Mouse (Mus musculus) neural tube, embryonic 15.5 days (tissue): Measurements from ENCODE around the gene Cenpe. TPM values are rescaled to one million over a fixed set of nuclear protein-coding genes. Genes with fewer than 3 reads are reported as not detected.

ENCODE experiments used
- ATAC-seq: fragments of 200-750 bp; cut with Nextera tagmentation; 2 replicates; pipeline ENCODE4 v1.8.0; 2017; ENCODE audit warnings: mild to moderate bottlenecking, moderate TSS enrichment, moderate library complexity; ENCODE audit not compliant: low FRiP score
- H3K27ac ChIP-seq: fragments of 300-500 bp; sonication (generic); replicated peaks from 2 replicates; pipeline ENCODE4 v1.5.1; 2015; ENCODE audit warnings: mild to moderate bottlenecking, inconsistent platforms
- H3K27me3 ChIP-seq: fragments of 300-500 bp; sonication (generic); replicated peaks from 2 replicates; pipeline ENCODE4 v1.6.1; 2015; ENCODE audit warnings: inconsistent platforms
- H3K36me3 ChIP-seq: fragments of 300-500 bp; sonication (generic); 2 replicates; pipeline ENCODE4 v1.6.1; 2015; ENCODE audit warnings: inconsistent platforms
- H3K4me1 ChIP-seq: fragments of 300-500 bp; sonication (generic); 2 replicates; pipeline ENCODE4 v1.6.1; 2015; ENCODE audit warnings: inconsistent platforms
- H3K4me2 ChIP-seq: fragments of 300-500 bp; sonication (generic); 2 replicates; pipeline ENCODE4 v1.6.1; 2015; ENCODE audit warnings: inconsistent platforms, mild to moderate bottlenecking, moderate library complexity
- H3K4me3 ChIP-seq: fragments of 300-500 bp; sonication (generic); replicated peaks from 2 replicates; pipeline ENCODE4 v1.5.1; 2015; ENCODE audit warnings: mild to moderate bottlenecking, inconsistent platforms
- H3K9ac ChIP-seq: fragments of 300-500 bp; sonication (generic); replicated peaks from 2 replicates; pipeline ENCODE4 v1.6.1; 2015; ENCODE audit warnings: mild to moderate bottlenecking, inconsistent platforms
- H3K9me3 ChIP-seq: fragments of 300-500 bp; sonication (generic); replicated peaks from 2 replicates; pipeline ENCODE4 v1.6.1; 2016; ENCODE audit warnings: inconsistent platforms
- WGBS: fragments of 180-500 bp; shearing (Covaris S2); methylation state at CpG from one replicate; pipeline ENCODE4 v1.1.7; 2015; ENCODE audit warnings: mixed read lengths; 5-methylcytosine and 5-hydroxymethylcytosine counted together
- polyA plus RNA-seq: library from polyadenylated mRNA; unstranded; fragments of >200 nt; fragmentation: Nextera tagmentation; extraction: Ambion mirVana; gene quantifications from 2 replicates; pipeline ENCODE4 v1.2.1, GENCODE M21; 2015

Gene Cenpe
- polyA plus RNA-seq, 1 experiment from 2014 or later = 2.9 TPM

DNA sequence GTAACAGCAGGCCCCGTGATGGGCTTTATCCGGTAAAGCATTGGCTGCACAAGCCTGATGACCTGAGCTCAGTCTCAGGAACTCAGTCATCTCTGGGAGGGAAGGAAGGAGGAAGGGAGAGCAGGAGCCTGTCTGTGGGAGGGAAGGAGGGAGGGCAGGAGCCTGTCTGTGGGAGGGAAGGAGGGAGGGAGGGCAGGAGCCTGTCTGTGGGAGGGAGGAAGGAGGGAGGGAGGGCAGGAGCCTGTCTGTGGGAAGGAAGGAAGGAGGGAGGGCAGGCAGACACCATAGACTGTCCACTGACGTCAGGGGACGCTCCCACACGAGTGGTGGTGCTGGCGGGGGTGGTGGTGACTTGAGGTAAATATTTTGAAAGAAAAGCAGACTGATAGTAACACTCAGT is 36.8 kb downstream of the Cenpe start:
- Histone ChIP-seq H3K27me3 (no peaks in the 10 kb centered on the region), H3K4me2 (no peak overlapping the region), H3K4me3 (no peak overlapping the region), H3K27ac (no peak overlapping the region), H3K9ac (no peak overlapping the region), H3K4me1 (no peaks in the 10 kb centered on the region), H3K36me3 (no peaks in the 10 kb centered on the region), H3K9me3 (no peaks in the 10 kb centered on the region)
- ATAC-seq = peak; percentile 81; the same call in 1 of the 2 replicates
- 84% methylated on average over 6 of the region's 6 CpGs for WGBS

DNA sequence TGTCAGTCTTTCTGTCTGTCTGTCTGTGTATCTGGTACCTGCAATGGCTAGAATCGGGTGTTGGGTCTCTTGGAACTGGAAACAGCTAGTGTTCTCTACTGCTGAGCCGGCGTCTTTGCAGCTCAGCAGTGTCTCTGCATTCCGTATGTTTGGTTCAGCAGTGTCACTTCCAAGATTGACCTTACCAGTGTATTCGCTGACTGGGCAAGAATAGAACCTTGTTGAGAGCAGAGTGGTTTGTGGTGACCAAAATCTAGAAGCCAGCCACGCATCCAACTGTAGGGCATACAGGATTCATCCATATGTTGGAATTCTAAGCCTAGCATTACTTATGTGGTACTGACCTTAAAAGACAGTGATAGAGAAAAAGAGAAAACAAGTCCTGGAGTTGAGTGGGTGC is 39.5 kb downstream of the Cenpe start:
- Histone ChIP-seq H3K4me2 (no peak overlapping the region), H3K36me3 (no peaks in the 10 kb centered on the region), H3K9me3 (no peaks in the 10 kb centered on the region), H3K4me3 (no peak overlapping the region), H3K27me3 (no peaks in the 10 kb centered on the region), H3K27ac (no peak overlapping the region), H3K4me1 (no peaks in the 10 kb centered on the region), H3K9ac (no peak overlapping the region)
- ATAC-seq = no peak
- WGBS = 91% methylated on average over 6 of the region's 6 CpGs

GRCm38 (mm10) chr3:135254784-135255183 is 42.4 kb downstream of the Cenpe start:
- Histone ChIP-seq H3K36me3 (no peaks in the 10 kb centered on the region), H3K4me2 (no peak overlapping the region), H3K4me1 (no peaks in the 10 kb centered on the region), H3K9me3 (no peaks in the 10 kb centered on the region), H3K4me3 (no peak overlapping the region), H3K9ac (no peak overlapping the region), H3K27ac (no peak overlapping the region), H3K27me3 (no peaks in the 10 kb centered on the region)
- ATAC-seq = no peak

DNA sequence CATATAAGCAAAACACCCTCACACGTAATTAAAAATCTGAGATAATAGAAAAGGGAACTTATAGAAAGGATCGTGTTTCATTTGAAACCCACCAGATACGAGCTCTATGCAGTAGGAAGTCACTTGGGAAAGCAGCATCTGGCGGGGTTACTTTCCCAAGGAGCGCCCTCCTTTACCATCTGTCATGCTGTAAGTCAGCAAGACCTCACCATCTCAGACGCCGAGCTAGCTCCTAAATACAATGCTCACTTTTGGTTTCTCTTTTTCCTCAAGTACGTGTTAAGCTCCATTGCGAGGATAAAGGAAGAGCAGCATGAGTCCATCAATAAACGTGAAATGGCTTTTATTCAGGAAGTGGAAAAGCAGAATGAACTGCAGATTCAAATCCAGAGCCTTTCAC is 46.6 kb downstream of the Cenpe start:
- Histone ChIP-seq H3K27ac (no peak overlapping the region), H3K4me1 (no peaks in the 10 kb centered on the region), H3K27me3 (no peaks in the 10 kb centered on the region), H3K36me3 (no peaks in the 10 kb centered on the region), H3K4me2 (no peak overlapping the region), H3K4me3 (no peak overlapping the region), H3K9ac (no peak overlapping the region), H3K9me3 (no peaks in the 10 kb centered on the region)
- no peak for ATAC-seq
- WGBS = 79% methylated on average over 10 of the region's 10 CpGs

- H3K36me3 ChIP-seq = no peaks in the 10 kb centered on the region
- WGBS = 78% methylated on average over 7 of the region's 7 CpGs
- no peak overlapping the region for H3K9ac ChIP-seq
Measured at GRCm38 (mm10) chr3:135260233-135260632, 47.9 kb downstream of the Cenpe start.

DNA sequence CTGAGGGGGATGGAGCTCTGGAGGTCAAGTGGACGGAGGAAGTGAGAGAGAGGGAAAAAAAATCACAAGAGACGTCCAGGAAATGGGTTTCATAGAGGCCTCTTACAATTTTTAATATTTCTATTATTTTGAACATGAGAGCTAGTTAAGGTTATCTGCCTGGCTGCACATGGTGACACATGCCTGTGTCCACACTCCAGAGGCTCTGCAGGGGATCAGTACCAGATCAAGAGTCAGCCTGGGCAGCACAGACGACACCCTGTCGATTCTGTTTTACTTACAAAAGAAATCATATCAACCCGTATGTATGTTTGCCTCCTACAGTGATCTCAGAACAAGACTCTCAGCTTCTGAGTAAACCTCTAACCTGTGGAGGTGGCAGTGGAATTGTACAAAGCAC is 56.3 kb downstream of the Cenpe start:
- Histone ChIP-seq H3K4me1 (no peaks in the 10 kb centered on the region), H3K27ac (no peak overlapping the region), H3K4me3 (no peak overlapping the region), H3K27me3 (no peaks in the 10 kb centered on the region), H3K4me2 (no peak overlapping the region), H3K36me3 (no peaks in the 10 kb centered on the region; the same call in 1 of the 2 replicates), H3K9ac (no peak overlapping the region), H3K9me3 (no peaks in the 10 kb centered on the region)
- WGBS = 84% methylated on average over 5 of the region's 5 CpGs
- no peak for ATAC-seq

More at GRCm38 (mm10) chr3:135260233-135260632, 47.9 kb downstream of the Cenpe start:
- no peak overlapping the region for H3K4me3 ChIP-seq
- H3K27me3 ChIP-seq = no peaks in the 10 kb centered on the region
- no peak for ATAC-seq
- H3K4me1 ChIP-seq = no peaks in the 10 kb centered on the region
- no peak overlapping the region for H3K4me2 ChIP-seq
- H3K27ac ChIP-seq = no peak overlapping the region
- H3K9me3 ChIP-seq = no peaks in the 10 kb centered on the region

DNA sequence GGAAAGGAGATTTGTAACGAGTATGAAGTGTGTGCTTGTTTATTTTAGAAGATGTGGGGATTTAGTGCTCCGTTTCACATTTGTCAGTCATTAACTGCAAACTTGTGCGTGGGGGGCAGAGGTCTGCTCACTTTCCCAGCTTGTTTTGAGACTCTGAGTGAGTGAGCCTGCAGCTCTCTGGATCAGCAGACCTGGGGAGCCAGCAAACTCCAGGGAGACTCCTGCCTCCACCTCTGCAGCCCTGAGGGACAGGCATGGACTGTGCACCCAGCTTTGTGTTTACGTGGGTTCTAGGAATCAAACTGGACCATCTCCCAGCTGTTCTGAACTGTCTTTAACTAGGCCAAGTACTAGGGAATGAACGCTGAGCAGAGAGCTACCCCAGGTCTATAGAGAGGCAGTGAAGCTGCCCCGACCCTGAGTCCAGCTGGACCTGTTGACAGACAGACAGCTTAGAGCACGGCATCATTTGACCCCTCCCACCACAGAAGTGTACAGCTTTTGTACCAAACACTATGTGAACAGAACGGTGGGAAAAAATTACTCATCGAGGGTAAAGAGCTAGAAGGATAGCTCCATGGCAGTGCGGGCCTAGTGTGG is 57.2 kb downstream of the Cenpe start:
- WGBS = 95% methylated on average over 10 of the region's 10 CpGs
- Histone ChIP-seq H3K4me2 (no peak overlapping the region), H3K9me3 (no peaks in the 10 kb centered on the region), H3K4me3 (no peak overlapping the region), H3K27me3 (no peaks in the 10 kb centered on the region), H3K36me3 (no peaks in the 10 kb centered on the region; the same call in 1 of the 2 replicates), H3K4me1 (no peaks in the 10 kb centered on the region), H3K27ac (no peak overlapping the region), H3K9ac (no peak overlapping the region)
- no peak for ATAC-seq

DNA sequence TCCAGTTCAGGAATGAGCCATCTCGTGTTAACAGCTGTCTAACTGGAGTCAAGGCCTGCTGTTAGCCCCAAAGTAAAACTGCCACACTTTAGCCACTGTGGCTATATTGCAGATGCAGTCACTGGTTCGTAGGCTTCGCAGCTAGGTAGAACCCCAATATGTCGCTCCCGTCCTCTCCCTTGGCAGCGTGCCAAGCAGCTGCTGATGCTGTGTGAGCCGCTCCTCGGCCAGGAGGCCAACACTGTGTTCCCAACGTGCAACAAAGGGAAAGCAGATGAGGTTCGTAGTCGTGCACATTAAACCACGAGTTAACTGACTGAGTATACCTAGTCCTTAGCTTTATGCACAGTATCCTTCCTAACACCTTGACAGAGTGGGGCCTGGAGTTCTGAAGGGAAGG is 60.3 kb downstream of the Cenpe start:
- WGBS = 69% methylated on average over 12 of the region's 12 CpGs
- Histone ChIP-seq H3K4me3 (no peak overlapping the region), H3K4me1 (no peaks in the 10 kb centered on the region), H3K27ac (no peak overlapping the region), H3K9ac (no peak overlapping the region), H3K27me3 (no peaks in the 10 kb centered on the region), H3K4me2 (no peak overlapping the region), H3K36me3 (no peaks in the 10 kb centered on the region), H3K9me3 (no peaks in the 10 kb centered on the region)
- no peak for ATAC-seq

DNA sequence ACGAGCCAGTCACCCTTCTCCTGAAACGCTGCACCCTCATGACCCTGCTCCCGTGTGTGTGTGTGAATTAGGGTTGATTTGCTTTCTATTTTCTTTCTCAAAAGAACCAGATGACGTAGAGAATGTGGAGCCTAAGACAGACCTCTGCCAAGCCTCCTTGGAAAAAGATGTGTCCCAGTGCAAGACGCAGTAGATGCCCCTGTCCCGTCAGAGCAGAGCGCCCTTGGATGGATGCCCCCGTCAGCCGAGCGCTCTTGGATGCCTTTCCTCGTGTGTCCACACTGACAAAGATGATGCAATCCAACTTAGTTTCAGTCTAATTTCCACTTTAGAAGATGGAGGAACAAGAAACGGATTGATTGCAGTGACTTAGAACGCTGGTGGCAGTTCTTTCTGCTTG is 60.7 kb downstream of the Cenpe start:
- Histone ChIP-seq H3K27ac (no peak overlapping the region), H3K4me3 (no peak overlapping the region), H3K4me2 (no peak overlapping the region), H3K9me3 (no peaks in the 10 kb centered on the region), H3K9ac (no peak overlapping the region), H3K36me3 (no peaks in the 10 kb centered on the region), H3K4me1 (no peaks in the 10 kb centered on the region), H3K27me3 (no peaks in the 10 kb centered on the region)
- no peak for ATAC-seq
- WGBS = 89% methylated on average over 13 of the region's 13 CpGs

DNA sequence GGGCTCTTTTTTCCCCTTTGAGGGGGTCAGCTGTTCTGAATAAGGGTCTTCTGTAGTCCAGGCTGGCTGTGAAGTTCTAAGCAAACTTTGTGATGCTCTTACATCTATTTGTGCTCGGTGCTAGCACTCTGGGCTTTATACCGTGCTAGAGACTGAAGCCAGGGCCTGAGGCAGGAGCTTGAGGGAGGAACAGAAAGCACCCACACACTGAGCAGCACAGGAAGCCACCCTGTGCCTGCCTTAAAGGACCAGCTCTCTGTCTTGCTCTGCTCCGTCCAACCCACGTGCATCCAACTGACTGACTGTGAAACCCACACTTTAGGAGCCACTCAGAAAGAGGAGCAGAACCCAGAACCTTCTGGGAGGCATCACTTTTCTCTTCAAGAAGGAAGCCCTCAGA is 67.8 kb downstream of the Cenpe start:
- Histone ChIP-seq H3K9ac (no peak overlapping the region), H3K4me3 (no peak overlapping the region), H3K4me2 (no peak overlapping the region), H3K27ac (no peak overlapping the region), H3K9me3 (no peaks in the 10 kb centered on the region), H3K27me3 (no peaks in the 10 kb centered on the region), H3K36me3 (no peaks in the 10 kb centered on the region), H3K4me1 (peaks cover 6% of the 10 kb centered on the region)
- WGBS = 82% methylated on average over 4 of the region's 4 CpGs
- ATAC-seq = peak; percentile 18; the same call in 1 of the 2 replicates

- no peak within 1 kb of the TSS; the same call in 1 of the 2 replicates for H3K27ac ChIP-seq
- H3K36me3 ChIP-seq = no peaks in the 10 kb centered on the region
- peak within 1 kb of the TSS; percentile 38 for H3K4me2 ChIP-seq
- H3K9me3 ChIP-seq = no peaks in the 10 kb centered on the region
- H3K4me1 ChIP-seq = peaks cover 6% of the 10 kb centered on the region
- WGBS = 28% methylated on average over 14 of the region's 14 CpGs
- H3K9ac ChIP-seq = no peak within 1 kb of the TSS
- no peak within 1 kb of the TSS for H3K4me3 ChIP-seq
- H3K27me3 ChIP-seq = no peaks in the 10 kb centered on the region
- ATAC-seq = peak; percentile 89
Measured at GRCm38 (mm10) chr3:135280669-135281415, 68.5 kb downstream of the Cenpe start, which contains the start of gene Bdh2. TSS of gene Bdh2 (plus strand) at chr3:135281221.

- no peak overlapping the region for H3K27ac ChIP-seq
- H3K36me3 ChIP-seq = no peaks in the 10 kb centered on the region
- WGBS = 84% methylated on average over 8 of the region's 8 CpGs
- no peak overlapping the region for H3K4me3 ChIP-seq
- no peak for ATAC-seq
- no peak overlapping the region for H3K4me2 ChIP-seq
- H3K9me3 ChIP-seq = no peaks in the 10 kb centered on the region
- H3K9ac ChIP-seq = no peak overlapping the region
- peaks cover 6% of the 10 kb centered on the region for H3K4me1 ChIP-seq
- no peaks in the 10 kb centered on the region for H3K27me3 ChIP-seq
Measured at GRCm38 (mm10) chr3:135281701-135282100, 69.4 kb downstream of the Cenpe start.
